Mouse (Mus musculus) embryonic facial prominence, embryonic 11.5 days (tissue): ENCODE measurements at regions not wholly inside any gene's neighbourhood (a gene's known extent, or its start where the extent isn't known, plus 50 kb on each side); places are given as distances from the start of the nearest gene placed in this dataset.

ENCODE experiments used
- ATAC-seq: fragments of 200-750 bp; cut with Nextera tagmentation; replicated peaks from 2 replicates; pipeline ENCODE4 v1.8.0; 2017; ENCODE audit warnings: low read depth; ENCODE audit not compliant: insufficient number of reproducible peaks, low FRiP score, low TSS enrichment
- DNase-seq: peaks from one replicate; pipeline ENCODE4 v3.0.0-alpha.2; 2015; ENCODE audit warnings: low spot score
- H3K27ac ChIP-seq: fragments of 300-500 bp; sonication (generic); replicated peaks from 2 replicates; pipeline ENCODE4 v1.5.1; 2014; ENCODE audit warnings: mild to moderate bottlenecking, low read depth, low read length, control low read depth
- H3K27me3 ChIP-seq: fragments of 300-500 bp; sonication (generic); 2 replicates; pipeline ENCODE4 v1.6.1; 2014; ENCODE audit warnings: mild to moderate bottlenecking, low read length, moderate library complexity, mixed read lengths; ENCODE audit not compliant: control insufficient read depth, insufficient read depth
- H3K36me3 ChIP-seq: fragments of 300-500 bp; sonication (generic); replicated peaks from 2 replicates; pipeline ENCODE4 v1.6.1; 2014; ENCODE audit warnings: low read depth, mild to moderate bottlenecking, low read length, moderate library complexity, mixed read lengths; ENCODE audit not compliant: control insufficient read depth, insufficient read depth
- H3K4me1 ChIP-seq: fragments of 300-500 bp; sonication (generic); 2 replicates; pipeline ENCODE4 v1.6.1; 2014; ENCODE audit warnings: low read length, mixed read lengths; ENCODE audit not compliant: control insufficient read depth, insufficient read depth
- H3K4me2 ChIP-seq: fragments of 300-500 bp; sonication (generic); 2 replicates; pipeline ENCODE4 v1.6.1; 2014; ENCODE audit warnings: low read depth, mild to moderate bottlenecking, control low read depth, low read length, moderate library complexity
- H3K4me3 ChIP-seq: fragments of 300-500 bp; sonication (generic); 2 replicates; pipeline ENCODE4 v1.5.1; 2014; ENCODE audit warnings: low read depth, low read length, control low read depth
- H3K9ac ChIP-seq: fragments of 300-500 bp; sonication (generic); replicated peaks from 2 replicates; pipeline ENCODE4 v1.6.1; 2014; ENCODE audit warnings: mild to moderate bottlenecking, control low read depth, low read length
- H3K9me3 ChIP-seq: fragments of 300-500 bp; sonication (generic); replicated peaks from 2 replicates; pipeline ENCODE4 v1.6.1; 2016; ENCODE audit warnings: mild to moderate bottlenecking, low read length, inconsistent platforms, mixed read lengths; ENCODE audit not compliant: control insufficient read depth
- WGBS: fragments of 180-500 bp; shearing (Covaris S2); extraction: QIAGEN DNeasy Blood & Tissue Kit; methylation state at CpG from one replicate; pipeline ENCODE4 v1.1.7; 2014; 5-methylcytosine and 5-hydroxymethylcytosine counted together

GRCm38 (mm10) chr13:106525406-106526206, 411.2 kb downstream of the Ipo11 start:
- WGBS, result 85% methylated on average over 11 of the region's 11 CpGs
- Histone ChIP-seq H3K9me3 (no peaks in the 10 kb centered on the region), H3K27ac (no peak overlapping the region)

GRCm38 (mm10) chr13:106514510-106515169, 422.1 kb downstream of the Ipo11 start:
- no peaks in the 10 kb centered on the region for H3K36me3 ChIP-seq
- ATAC-seq, result no peak
- WGBS, result 83% methylated on average over 5 of the region's 5 CpGs

More at GRCm38 (mm10) chr13:106525406-106526206, 411.2 kb downstream of the Ipo11 start:
- no peaks in the 10 kb centered on the region for H3K4me1 ChIP-seq
- no peaks in the 10 kb centered on the region for H3K36me3 ChIP-seq
- no peak overlapping the region for H3K4me3 ChIP-seq
- H3K9ac ChIP-seq, result no peak overlapping the region
- no peak for ATAC-seq
- H3K27me3 ChIP-seq, result no peaks in the 10 kb centered on the region
- H3K4me2 ChIP-seq, result no peak overlapping the region
- no peak for DNase-seq

GRCm38 (mm10) chr13:106513669-106514068, 423.1 kb downstream of the Ipo11 start:
- no peak for ATAC-seq
- Histone ChIP-seq H3K4me2 (no peak overlapping the region), H3K27me3 (no peaks in the 10 kb centered on the region), H3K36me3 (no peaks in the 10 kb centered on the region), H3K4me3 (no peak overlapping the region), H3K9ac (no peak overlapping the region), H3K9me3 (no peaks in the 10 kb centered on the region), H3K27ac (no peak overlapping the region), H3K4me1 (no peaks in the 10 kb centered on the region)
- WGBS, result 77% methylated on average over 4 of the region's 4 CpGs
- DNase-seq, result no peak

More at GRCm38 (mm10) chr13:106514510-106515169, 422.1 kb downstream of the Ipo11 start:
- Histone ChIP-seq H3K9ac (no peak overlapping the region), H3K4me3 (no peak overlapping the region), H3K27ac (no peak overlapping the region), H3K4me1 (no peaks in the 10 kb centered on the region), H3K4me2 (no peak overlapping the region), H3K27me3 (no peaks in the 10 kb centered on the region), H3K9me3 (no peaks in the 10 kb centered on the region)
- no peak for DNase-seq

GRCm38 (mm10) chr13:106510435-106510834, 426.3 kb downstream of the Ipo11 start:
- Histone ChIP-seq H3K4me2 (no peak overlapping the region), H3K4me1 (no peaks in the 10 kb centered on the region), H3K4me3 (no peak overlapping the region), H3K9ac (no peak overlapping the region), H3K27ac (no peak overlapping the region), H3K36me3 (no peaks in the 10 kb centered on the region), H3K9me3 (no peaks in the 10 kb centered on the region), H3K27me3 (no peaks in the 10 kb centered on the region)
- WGBS, result 77% methylated on average over 6 of the region's 6 CpGs
- DNase-seq (no peak), ATAC-seq (no peak)

DNA sequence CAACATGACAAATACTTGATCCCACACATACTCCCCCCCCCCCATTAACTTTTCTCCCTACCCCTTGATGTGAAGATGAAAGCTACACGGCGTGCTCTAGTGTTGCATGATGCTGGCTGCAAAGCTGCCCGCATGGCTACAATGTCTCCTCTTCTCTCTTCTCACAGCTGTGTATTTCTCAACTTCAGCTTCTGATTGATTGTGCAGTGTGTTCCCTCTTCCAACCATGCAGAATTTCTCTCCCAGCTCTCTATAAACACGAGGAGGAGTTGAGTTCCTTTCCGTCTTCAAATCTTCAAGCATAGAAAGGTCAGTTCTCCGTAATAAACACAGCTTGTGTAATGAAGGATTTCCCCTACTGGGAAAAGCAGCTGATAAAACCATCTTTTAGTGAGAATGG, 435.5 kb downstream of the Ipo11 start:
- no peak overlapping the region for H3K4me2 ChIP-seq
- DNase-seq, result no peak
- no peak for ATAC-seq

DNA sequence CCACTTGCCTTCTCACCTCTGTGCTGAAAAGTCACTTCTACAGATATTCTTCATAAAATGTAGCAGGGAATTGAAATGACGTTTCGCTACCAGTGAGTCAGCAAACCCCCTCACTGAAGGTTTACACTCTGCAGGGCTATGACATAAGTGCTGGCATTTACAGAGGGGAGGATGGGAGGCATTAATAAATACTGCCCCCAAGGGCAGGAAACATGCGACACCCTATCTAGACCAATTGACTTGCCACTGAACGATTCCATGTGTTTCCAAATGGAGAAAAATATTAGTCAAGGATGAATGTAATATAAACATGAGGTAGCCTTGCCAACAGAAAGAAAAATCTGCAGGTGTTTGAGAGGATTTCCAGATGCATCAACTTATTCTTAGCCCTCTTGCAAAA, 465.5 kb downstream of the Ipo11 start:
- peak; percentile 6 for DNase-seq

More for the DNA sequence above, 435.5 kb downstream of the Ipo11 start:
- H3K4me1 ChIP-seq, result no peaks in the 10 kb centered on the region
- no peak overlapping the region for H3K4me3 ChIP-seq
- WGBS, result 76% methylated on average over 6 of the region's 6 CpGs
- no peak overlapping the region for H3K9ac ChIP-seq
- H3K27ac ChIP-seq, result no peak overlapping the region
- H3K36me3 ChIP-seq, result no peaks in the 10 kb centered on the region
- no peaks in the 10 kb centered on the region for H3K9me3 ChIP-seq
- H3K27me3 ChIP-seq, result no peaks in the 10 kb centered on the region

DNA sequence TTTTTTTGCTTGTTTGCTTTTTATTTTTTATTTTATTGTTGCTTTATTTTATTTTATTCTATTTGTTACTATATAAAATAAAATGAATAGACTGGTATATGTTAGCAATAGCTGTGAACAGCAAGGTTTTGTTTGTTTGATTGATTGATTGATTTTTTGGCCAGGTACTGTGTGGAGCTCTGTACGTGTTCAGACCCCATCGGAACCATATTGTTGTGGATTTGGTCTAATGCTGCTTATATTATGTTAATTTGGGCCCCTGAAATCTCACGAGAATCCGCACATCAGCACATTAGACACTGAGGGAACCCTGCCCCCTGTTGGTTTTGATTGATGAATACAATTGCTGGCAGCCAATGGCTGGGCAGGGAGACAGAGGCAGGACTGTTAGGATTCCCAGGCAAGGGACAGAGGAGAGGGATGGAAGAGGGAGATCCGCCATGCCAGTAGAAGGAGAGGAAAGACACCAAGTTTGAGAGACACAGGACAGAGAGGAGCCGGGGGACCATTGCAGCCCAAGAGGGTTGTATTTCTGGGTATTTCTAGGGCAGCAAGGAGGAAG, 482.3 kb downstream of the Ipo11 start:
- ATAC-seq, result no peak
- Histone ChIP-seq H3K4me3 (no peak overlapping the region), H3K27ac (no peak overlapping the region), H3K4me1 (no peaks in the 10 kb centered on the region), H3K9me3 (no peaks in the 10 kb centered on the region), H3K27me3 (no peaks in the 10 kb centered on the region), H3K36me3 (no peaks in the 10 kb centered on the region), H3K9ac (no peak overlapping the region), H3K4me2 (no peak overlapping the region)
- DNase-seq, result no peak
- WGBS, result 91% methylated on average over 6 of the region's 6 CpGs

More for the DNA sequence above, 465.5 kb downstream of the Ipo11 start:
- Histone ChIP-seq H3K36me3 (no peaks in the 10 kb centered on the region), H3K9me3 (no peaks in the 10 kb centered on the region), H3K4me3 (no peak overlapping the region), H3K9ac (no peak overlapping the region), H3K27me3 (no peaks in the 10 kb centered on the region), H3K4me1 (no peaks in the 10 kb centered on the region), H3K27ac (no peak overlapping the region), H3K4me2 (no peak overlapping the region)
- WGBS, result 67% methylated on average over 4 of the region's 4 CpGs
- no peak; the same call in 1 of the 2 replicates for ATAC-seq

- 62% methylated on average over 3 of the region's 3 CpGs for whole genome bisulfite sequencing
- H3K4me1 ChIP-seq, result no peaks in the 10 kb centered on the region
- H3K9ac ChIP-seq, result no peak overlapping the region
- H3K27me3 ChIP-seq, result no peaks in the 10 kb centered on the region
- H3K4me2 ChIP-seq, result no peak overlapping the region
- ATAC-seq, result no peak
- DNase-seq, result no peak
- no peaks in the 10 kb centered on the region for H3K9me3 ChIP-seq
- H3K36me3 ChIP-seq, result no peaks in the 10 kb centered on the region
- H3K4me3 ChIP-seq, result no peak overlapping the region
- no peak overlapping the region for H3K27ac ChIP-seq
Observed at GRCm38 (mm10) chr13:106432165-106432564, 504.6 kb downstream of the Ipo11 start.
